14 mouse cellular contexts compared by ENCODE assay signal in the genomic region with DNA sequence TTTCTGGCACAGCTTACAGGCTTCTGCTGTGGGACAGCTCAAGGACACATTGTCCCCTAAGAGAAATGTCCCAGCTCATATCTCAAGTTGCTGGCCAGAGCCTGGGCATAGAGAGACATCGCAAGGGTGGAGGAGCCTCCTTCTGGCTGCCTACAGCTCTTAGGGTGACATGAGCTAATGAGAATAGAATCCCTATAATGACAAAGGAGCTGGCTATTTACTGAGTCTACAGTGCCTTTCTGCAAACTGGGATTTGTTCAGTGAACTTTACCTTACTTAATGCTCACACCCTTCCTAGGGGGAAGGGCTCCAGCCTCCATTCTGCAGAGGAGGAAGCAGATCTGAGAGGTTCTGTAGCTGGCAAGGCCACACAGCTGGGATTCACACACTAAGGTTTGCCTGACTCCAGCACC. TPM values are rescaled to one million over a fixed set of nuclear protein-coding genes. Genes with fewer than 3 reads are reported as not detected.
A peak's percentile ranks its signal among the peaks of the same experiment; 100 is the strongest.
DNase-seq lines count a peak whose midpoint lies in the region; ATAC-seq and TF ChIP-seq lines count a peak whose summit lies in the region.
"Had no signal": no experiment of that assay in that cellular context is flagged by ENCODE, and none has a peak within 500 bp of the region (broad histone marks: within the 10 kb centered on the region; RNA-seq: fewer than 3 reads in every experiment).

No protein-coding gene starts in this region.

- no peaks in the 10 kb centered on the region for H3K9me3 ChIP-seq in heart, embryonic 10.5 days
- H3K9me3 ChIP-seq in embryonic facial prominence, embryonic 14.5 days (ENCODE audit: control insufficient read depth, low read length): no peaks in the 10 kb centered on the region
- H3K9me3 ChIP-seq in intestine, postnatal 0 days (ENCODE audit: control insufficient read depth): no peaks in the 10 kb centered on the region
- H3K9me3 ChIP-seq in midbrain, embryonic 15.5 days: no peaks in the 10 kb centered on the region
- H3K9me3 ChIP-seq: liver, embryonic 15.5 days; neural tube, embryonic 13.5 days had no signal

- H3K27me3 ChIP-seq in heart, embryonic 10.5 days (ENCODE audit: insufficient read depth, poor library complexity, severe bottlenecking): no peaks in the 10 kb centered on the region
- H3K27me3 ChIP-seq in Patski: no peaks in the 10 kb centered on the region
- H3K27me3 ChIP-seq in embryonic facial prominence, embryonic 14.5 days (replicated peaks; ENCODE audit: control insufficient read depth, insufficient read depth, low read length): no peaks in the 10 kb centered on the region
- H3K27me3 ChIP-seq in intestine, postnatal 0 days (replicated peaks; ENCODE audit: control insufficient read depth, insufficient read depth, low read length): no peaks in the 10 kb centered on the region
- no peaks in the 10 kb centered on the region for H3K27me3 ChIP-seq in midbrain, embryonic 15.5 days (replicated peaks)
- H3K27me3 ChIP-seq: liver, embryonic 15.5 days; neural tube, embryonic 13.5 days had no signal

- ATAC-seq in Patski: no peak
- ATAC-seq in embryonic facial prominence, embryonic 14.5 days (ENCODE audit: low read depth): no peak
- peak; percentile 81 for ATAC-seq in intestine, postnatal 0 days
- ATAC-seq in midbrain, embryonic 15.5 days (replicated peaks): no peak

- H3K4me3 ChIP-seq in heart, embryonic 10.5 days: no peak overlapping the region
- no peak overlapping the region for H3K4me3 ChIP-seq in embryonic facial prominence, embryonic 14.5 days (ENCODE audit: low read depth, low read length)
- H3K4me3 ChIP-seq in intestine, postnatal 0 days (ENCODE audit: low read depth, low read length): no peak overlapping the region
- no peak overlapping the region for H3K4me3 ChIP-seq in midbrain, embryonic 15.5 days
- H3K4me3 ChIP-seq: liver, embryonic 15.5 days; neural tube, embryonic 13.5 days had no signal

- in situ Hi-C loops in Patski (cut with MboI; ENCODE audit: low pct_unique_long_range_greater_than_20kb): no loop called here

- TF ChIP-seq CTCF in Patski (IDR thresholded peaks at IDR 0.05): peak; percentile 26
- no peak for TF ChIP-seq CTCF in intestine, postnatal 0 days (IDR thresholded peaks at IDR 0.05; ENCODE audit: low read depth)

- no peaks in the 10 kb centered on the region for H3K36me3 ChIP-seq in heart, embryonic 10.5 days
- no peaks in the 10 kb centered on the region for H3K36me3 ChIP-seq in embryonic facial prominence, embryonic 14.5 days (ENCODE audit: control insufficient read depth, insufficient read depth, low read length)
- no peaks in the 10 kb centered on the region for H3K36me3 ChIP-seq in intestine, postnatal 0 days (ENCODE audit: control insufficient read depth, insufficient read depth)
- no peaks in the 10 kb centered on the region for H3K36me3 ChIP-seq in midbrain, embryonic 15.5 days (replicated peaks)
- H3K36me3 ChIP-seq: liver, embryonic 15.5 days; neural tube, embryonic 13.5 days had no signal

- POLR2A ChIA-PET in Patski (lab: Charles Lee): interaction anchor here (0.7 to 2.8 kb wide), 2 partner anchors 43 to 47 kb away, joined by 3 to 16 read pairs; a partner anchor contains a TSS

- peak overlapping the region; percentile 69 for H3K27ac ChIP-seq in heart, embryonic 10.5 days
- 0 out of 2 replicates have a peak overlapping the region, but pooled peaks have one; percentile 31 for H3K27ac ChIP-seq in embryonic facial prominence, embryonic 14.5 days (replicated peaks; ENCODE audit: low read depth, low read length)
- H3K27ac ChIP-seq in intestine, postnatal 0 days (ENCODE audit: low read depth, low read length): no peak overlapping the region
- H3K27ac ChIP-seq in midbrain, embryonic 15.5 days: no peak overlapping the region
- H3K27ac ChIP-seq: liver, embryonic 15.5 days; neural tube, embryonic 13.5 days had no signal

- intact Hi-C loops in heart, postnatal 25 days (cut with DNase I): no loop called here

- CTCF ChIA-PET in Patski (lab: Charles Lee): interaction anchor here (0.9 to 1.3 kb wide), 5 partner anchors 15 to 318 kb away, joined by 3 read pairs; no protein-coding TSS in a partner anchor

- no peak overlapping the region for H3K4me2 ChIP-seq in embryonic facial prominence, embryonic 14.5 days (ENCODE audit: low read depth, low read length)
- no peak overlapping the region for H3K4me2 ChIP-seq in intestine, postnatal 0 days (replicated peaks; ENCODE audit: low read depth)
- H3K4me2 ChIP-seq in midbrain, embryonic 15.5 days: no peak overlapping the region
- H3K4me2 ChIP-seq: liver, embryonic 15.5 days; neural tube, embryonic 13.5 days had no signal

- H3K9ac ChIP-seq in embryonic facial prominence, embryonic 14.5 days (ENCODE audit: low read depth, low read length): no peak overlapping the region
- no peak overlapping the region for H3K9ac ChIP-seq in intestine, postnatal 0 days (ENCODE audit: low read depth, low read length)
- no peak overlapping the region for H3K9ac ChIP-seq in midbrain, embryonic 15.5 days
- H3K9ac ChIP-seq: liver, embryonic 15.5 days; neural tube, embryonic 13.5 days had no signal

- H3K4me1 ChIP-seq in heart, embryonic 10.5 days: peaks cover 21% of the 10 kb centered on the region
- H3K4me1 ChIP-seq in embryonic facial prominence, embryonic 14.5 days (ENCODE audit: control insufficient read depth, insufficient read depth, low read length): peaks cover 20% of the 10 kb centered on the region
- H3K4me1 ChIP-seq in intestine, postnatal 0 days (replicated peaks; ENCODE audit: control insufficient read depth, insufficient read depth, low read length): 0 out of 2 replicates have a peak, but pooled peaks cover 9% of the 10 kb centered on the region
- no peaks in the 10 kb centered on the region for H3K4me1 ChIP-seq in midbrain, embryonic 15.5 days

- WGBS in heart, embryonic 10.5 days: 57% methylated on average over 1 of the region's 1 CpGs
- WGBS in embryonic facial prominence, embryonic 14.5 days: 87% methylated on average over 1 of the region's 1 CpGs
- 30% methylated on average over 1 of the region's 1 CpGs for WGBS in intestine, postnatal 0 days
- 76% methylated on average over 1 of the region's 1 CpGs for WGBS in midbrain, embryonic 15.5 days

- no peak for DNase-seq in heart, embryonic 10.5 days (ENCODE audit: low spot score)
- no peak for DNase-seq in heart, postnatal 25 days (ENCODE audit: low spot score)
- no peak for DNase-seq in Patski (ENCODE audit: low read depth, low spot score)
- DNase-seq in embryonic facial prominence, embryonic 14.5 days (ENCODE audit: low spot score): no peak
- DNase-seq in neural tube, embryonic 10.5 days (ENCODE audit: extremely low spot score, low spot score): no peak
- DNase-seq in kidney, adult 18-20 months: no peak
- DNase-seq: cerebellum, postnatal 10 days; kidney, adult 2 months; midbrain, embryonic 14.5 days; right cerebral cortex, postnatal 14 days had no signal

RNA-seq across cellular contexts. Expression of a gene that starts 41.4 kb away (rescaled TPM):
- polyA plus RNA-seq in heart, embryonic 10.5 days (2016; fragmentation: Nextera tagmentation; extraction: Ambion mirVana): 2,990 and 4,096 TPM in 2 replicates
- over 10,000 TPM; 12,975 to 13,062 TPM for total RNA-seq in heart, postnatal 25 days (2021)
- polyA plus RNA-seq in Patski (2021): 2,726 TPM
- 985 and 1,264 TPM in 2 replicates for polyA plus RNA-seq in embryonic facial prominence, embryonic 14.5 days (2014; fragmentation: Nextera tagmentation; extraction: Ambion mirVana)
- 1,318 and 1,424 TPM in 2 replicates for polyA plus RNA-seq in intestine, postnatal 0 days (2015; fragmentation: Nextera tagmentation; extraction: Ambion mirVana)
- polyA plus RNA-seq in midbrain, embryonic 15.5 days (2015; fragmentation: Nextera tagmentation; extraction: Ambion mirVana): 146 and 151 TPM in 2 replicates

Comparison
In these comparisons a context has a peak if more than half of its experiments do, and no peak if none do; other contexts are left out.
1. H3K27ac ChIP-seq: peak in heart, embryonic 10.5 days (single experiment) and embryonic facial prominence, embryonic 14.5 days (single experiment); none in intestine, postnatal 0 days (single experiment) and midbrain, embryonic 15.5 days (single experiment).